9 mouse cellular contexts compared by ENCODE assay signal in the genomic region with DNA sequence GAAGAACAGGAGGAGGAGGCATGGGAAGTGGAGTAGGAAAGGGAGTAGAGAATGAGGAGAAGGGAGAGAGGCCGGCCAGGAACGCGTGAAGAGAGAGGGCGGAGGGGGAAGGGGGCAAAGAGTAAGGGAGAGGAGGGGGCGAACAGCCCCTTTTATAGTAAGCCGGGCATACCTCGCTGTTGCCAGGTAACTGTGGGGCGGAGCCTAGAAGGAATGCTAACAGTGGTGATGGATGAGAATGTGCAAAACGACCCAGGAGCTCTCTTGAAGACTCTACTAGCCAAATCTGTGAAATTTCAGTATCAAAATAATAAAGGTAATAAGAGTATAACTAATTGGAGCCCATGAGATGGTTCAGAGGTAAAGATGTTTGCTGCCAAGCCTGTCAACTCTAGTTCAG. TPM values are rescaled to one million over a fixed set of nuclear protein-coding genes. Genes with fewer than 3 reads are reported as not detected.
DNase-seq lines count a peak whose midpoint lies in the region; ATAC-seq and TF ChIP-seq lines count a peak whose summit lies in the region.
"Had no signal": no experiment of that assay in that cellular context is flagged by ENCODE, and none has a peak within 500 bp of the region (broad histone marks: within the 10 kb centered on the region; RNA-seq: fewer than 3 reads in every experiment).

No protein-coding gene starts in this region.

- ATAC-seq in forebrain, postnatal 0 days, result peak; percentile 62
- ATAC-seq in stomach, embryonic 14.5 days (ENCODE audit: insufficient number of reproducible peaks, insufficient read depth, low FRiP score, low read depth), result peak; percentile 28; the same call in 1 of the 2 replicates

- H3K9ac ChIP-seq in forebrain, postnatal 0 days, result peak overlapping the region; percentile 88
- H3K9ac ChIP-seq in stomach, embryonic 14.5 days (replicated peaks; ENCODE audit: low read depth, low read length), result peak overlapping the region; percentile 48

- no peaks in the 10 kb centered on the region for H3K27me3 ChIP-seq in forebrain, postnatal 0 days (ENCODE audit: insufficient read depth, low read length)
- no peaks in the 10 kb centered on the region for H3K27me3 ChIP-seq in stomach, embryonic 14.5 days (ENCODE audit: control insufficient read depth, insufficient read depth, low read length)

- no peaks in the 10 kb centered on the region for H3K36me3 ChIP-seq in forebrain, postnatal 0 days (ENCODE audit: insufficient read depth)
- H3K36me3 ChIP-seq in stomach, embryonic 14.5 days (ENCODE audit: control insufficient read depth, insufficient read depth, low read length), result no peaks in the 10 kb centered on the region; the same call in 1 of the 2 replicates

- 1% methylated on average over 9 of the region's 9 CpGs for WGBS in forebrain, postnatal 0 days
- WGBS in stomach, embryonic 14.5 days, result 2% methylated on average over 9 of the region's 9 CpGs

- no peaks in the 10 kb centered on the region for H3K9me3 ChIP-seq in forebrain, postnatal 0 days (ENCODE audit: low read length)
- H3K9me3 ChIP-seq in stomach, embryonic 14.5 days (ENCODE audit: control insufficient read depth, low read depth, low read length), result no peaks in the 10 kb centered on the region

- TF ChIP-seq CTCF in left cerebral cortex, adult 2 months (IDR thresholded peaks at IDR 0.05), result no peak
- TF ChIP-seq CTCF in forebrain, postnatal 0 days (IDR thresholded peaks at IDR 0.05; ENCODE audit: low read depth), result no peak

- peaks cover 8% of the 10 kb centered on the region; the same call in 1 of the 2 replicates for H3K4me1 ChIP-seq in forebrain, postnatal 0 days (ENCODE audit: insufficient read depth)
- peaks cover 12% of the 10 kb centered on the region for H3K4me1 ChIP-seq in stomach, embryonic 14.5 days (ENCODE audit: control insufficient read depth, insufficient read depth, low read length)

- DNase-seq in left cerebral cortex, adult 2 months (ENCODE audit: extremely low spot score in 1 of 2, low spot score in 2 of 2), result peak in 1 of 2 experiments; percentile 18
- no peak for DNase-seq in left cerebral cortex, adult 18-20 months (ENCODE audit: low spot score in 2 of 2)
- peak; percentile 11 for DNase-seq in c-Kit-negative CD71-positive TER-119-positive erythroid progenitor cells, embryonic 14.5 days (ENCODE audit: low read depth, low spot score)
- peak; percentile 54 for DNase-seq in forebrain, postnatal 0 days
- peak; percentile 59 for DNase-seq in kidney, postnatal 10 days
- peak; percentile 51 for DNase-seq in lung, postnatal 10 days
- DNase-seq in urinary bladder, postnatal 25 days (ENCODE audit: low spot score), result no peak

- peak overlapping the region; percentile 87 for H3K4me2 ChIP-seq in forebrain, postnatal 0 days (ENCODE audit: low read depth)
- H3K4me2 ChIP-seq in stomach, embryonic 14.5 days (replicated peaks; ENCODE audit: low read depth, low read length), result peak overlapping the region; percentile 88

- H3K27ac ChIP-seq in left cerebral cortex, adult 2 months, result peak overlapping the region; percentile 96
- H3K27ac ChIP-seq in forebrain, postnatal 0 days (ENCODE audit: low read depth, low read length), result peak overlapping the region; percentile 81
- peak overlapping the region; percentile 86 for H3K27ac ChIP-seq in stomach, embryonic 14.5 days (ENCODE audit: low read length)

- intact Hi-C loops in left cerebral cortex, adult 2 months (cut with DNase I), result loop anchor here (2.0 kb wide), 1 partner anchor 66 kb away; no protein-coding TSS in a partner anchor

- peak overlapping the region; percentile 62 for H3K4me3 ChIP-seq in left cerebral cortex, adult 2 months
- H3K4me3 ChIP-seq in forebrain, postnatal 0 days (ENCODE audit: low read depth, low read length), result peak overlapping the region; percentile 92
- H3K4me3 ChIP-seq in stomach, embryonic 14.5 days (ENCODE audit: low read depth, low read length), result peak overlapping the region; percentile 78

RNA-seq across cellular contexts. Expression of a gene that starts 0.6 kb away (rescaled TPM):
- total RNA-seq in left cerebral cortex, adult 2 months (2021), result 10 to 100 TPM; 26.4 to 27.6 TPM
- total RNA-seq in left cerebral cortex, adult 18-20 months (2021), result 10 to 100 TPM; 30.1 to 33.1 TPM
- 35.9 and 38.8 TPM in 2 replicates for total RNA-seq in forebrain, postnatal 0 days (2014; rRNA removed)
- 36.3 and 36.9 TPM in 2 replicates for polyA plus RNA-seq in forebrain, postnatal 0 days (2015; fragmentation: Nextera tagmentation; extraction: Ambion mirVana)
- polyA plus RNA-seq in stomach, embryonic 14.5 days (2014; fragmentation: Nextera tagmentation; extraction: Ambion mirVana), result 34.2 and 34.8 TPM in 2 replicates

RNA-seq across cellular contexts. Expression of a gene that starts 35.3 kb away (rescaled TPM):
- 1 to 10 TPM; 3.8 to 4.1 TPM for total RNA-seq in left cerebral cortex, adult 2 months (2021)
- total RNA-seq in left cerebral cortex, adult 18-20 months (2021), result 1 to 10 TPM; 2.7 to 3.4 TPM
- total RNA-seq in forebrain, postnatal 0 days (2014; rRNA removed), result 21.3 and 26.2 TPM in 2 replicates
- polyA plus RNA-seq in forebrain, postnatal 0 days (2015; fragmentation: Nextera tagmentation; extraction: Ambion mirVana), result 9.4 and 11.9 TPM in 2 replicates
- 0.17 and 0.52 TPM in 2 replicates for polyA plus RNA-seq in stomach, embryonic 14.5 days (2014; fragmentation: Nextera tagmentation; extraction: Ambion mirVana)
- total RNA-seq: common myeloid progenitor, adult 5-6 weeks had no signal

RNA-seq across cellular contexts. Expression of a gene that starts 43.8 kb away (rescaled TPM):
- total RNA-seq in left cerebral cortex, adult 2 months (2021), result 100 to 1,000 TPM in 1 of 2 experiments, 10 to 100 TPM in 1; 97.5 to 109 TPM
- 100 to 1,000 TPM in 1 of 2 experiments, 10 to 100 TPM in 1; 98.4 to 114 TPM for total RNA-seq in left cerebral cortex, adult 18-20 months (2021)
- total RNA-seq in forebrain, postnatal 0 days (2014; rRNA removed), result 148 and 173 TPM in 2 replicates
- polyA plus RNA-seq in forebrain, postnatal 0 days (2015; fragmentation: Nextera tagmentation; extraction: Ambion mirVana), result 87.7 and 98.6 TPM in 2 replicates
- polyA plus RNA-seq in stomach, embryonic 14.5 days (2014; fragmentation: Nextera tagmentation; extraction: Ambion mirVana), result 90.3 and 95.8 TPM in 2 replicates

RNA-seq across cellular contexts. Expression of a gene that starts 51.9 kb away (rescaled TPM):
- 10 to 100 TPM; 54.0 to 57.8 TPM for total RNA-seq in left cerebral cortex, adult 2 months (2021)
- 10 to 100 TPM; 51.9 to 53.4 TPM for total RNA-seq in left cerebral cortex, adult 18-20 months (2021)
- total RNA-seq in forebrain, postnatal 0 days (2014; rRNA removed), result 3.5 and 6.5 TPM in 2 replicates
- 6.6 and 9.7 TPM in 2 replicates for polyA plus RNA-seq in forebrain, postnatal 0 days (2015; fragmentation: Nextera tagmentation; extraction: Ambion mirVana)
- 1.2 and 2.0 TPM in 2 replicates for polyA plus RNA-seq in stomach, embryonic 14.5 days (2014; fragmentation: Nextera tagmentation; extraction: Ambion mirVana)
- total RNA-seq: common myeloid progenitor, adult 5-6 weeks had no signal

Comparison
In these comparisons a context has a peak if more than half of its experiments do, and no peak if none do; other contexts are left out.
1. DNase-seq: peak in c-Kit-negative CD71-positive TER-119-positive erythroid progenitor cells, embryonic 14.5 days (single experiment), forebrain, postnatal 0 days (single experiment), kidney, postnatal 10 days (single experiment) and lung, postnatal 10 days (single experiment); none in left cerebral cortex, adult 18-20 months (0 of 2) and urinary bladder, postnatal 25 days (single experiment).
2. Peak in every context shown above with its lines, with median percentiles within 50 percentile points of each other: H3K27ac ChIP-seq and H3K4me3 ChIP-seq.